Mouse (Mus musculus): Measurements from ENCODE around the gene Cmbl.

Cmbl gene

GRCm38 (mm10) chr15:31565184-31565583 lies at the start of gene Cmbl:
Cmbl (plus strand) TSS chr15:31565389.
- no peak for DNase-seq (ENCODE audit: low spot score in 2 of 2)

- DNase-seq (ENCODE audit: low spot score in 2 of 2): no peak
Observed at GRCm38 (mm10) chr15:31517186-31517585, 48.0 kb upstream of the Cmbl start.

- no peak for DNase-seq (ENCODE audit: low spot score in 2 of 2)
Observed at GRCm38 (mm10) chr15:31518371-31518770, 46.8 kb upstream of the Cmbl start.

- DNase-seq (ENCODE audit: low spot score in 2 of 2): no peak
Observed at GRCm38 (mm10) chr15:31519000-31519399, 46.2 kb upstream of the Cmbl start.

GRCm38 (mm10) chr15:31526463-31526862 lies 38.7 kb upstream of the Cmbl start:
- DNase-seq (ENCODE audit: low spot score in 2 of 2): no peak

- no peak for DNase-seq (ENCODE audit: low spot score in 2 of 2)
Observed at GRCm38 (mm10) chr15:31528477-31528876, 36.7 kb upstream of the Cmbl start.

GRCm38 (mm10) chr15:31529103-31529502 lies 36.1 kb upstream of the Cmbl start:
- DNase-seq (ENCODE audit: low spot score in 2 of 2): no peak

GRCm38 (mm10) chr15:31529811-31530658 lies 35.2 kb upstream of the Cmbl start:
- peak; percentile 35 to 51 for DNase-seq (ENCODE audit: low spot score in 2 of 2)

- DNase-seq (ENCODE audit: low spot score in 2 of 2): peak; percentile 89 to 93
Observed at GRCm38 (mm10) chr15:31530659-31531445, 34.3 kb upstream of the Cmbl start, which contains the start of gene March6. March6 (minus strand) TSS chr15:31531053.

GRCm38 (mm10) chr15:31531446-31532330 lies 33.5 kb upstream of the Cmbl start:
- no peak for DNase-seq (ENCODE audit: low spot score in 2 of 2)

GRCm38 (mm10) chr15:31532331-31533021 lies 32.7 kb upstream of the Cmbl start:
- no peak for DNase-seq (ENCODE audit: low spot score in 2 of 2)

- no peak for DNase-seq (ENCODE audit: low spot score in 2 of 2)
Observed at GRCm38 (mm10) chr15:31533529-31533928, 31.7 kb upstream of the Cmbl start.

GRCm38 (mm10) chr15:31534421-31535258 lies 30.5 kb upstream of the Cmbl start:
- no peak for DNase-seq (ENCODE audit: low spot score in 2 of 2)

- DNase-seq (ENCODE audit: low spot score in 2 of 2): no peak
Observed at GRCm38 (mm10) chr15:31535259-31535855, 29.8 kb upstream of the Cmbl start.

- peak; percentile 52 to 75 for DNase-seq (ENCODE audit: low spot score in 2 of 2)
Observed at GRCm38 (mm10) chr15:31536051-31536737, 29.0 kb upstream of the Cmbl start.

- DNase-seq (ENCODE audit: low spot score in 2 of 2): no peak
Observed at GRCm38 (mm10) chr15:31537706-31538105, 27.5 kb upstream of the Cmbl start.

GRCm38 (mm10) chr15:31538346-31538745 lies 26.8 kb upstream of the Cmbl start:
- no peak for DNase-seq (ENCODE audit: low spot score in 2 of 2)

- no peak for DNase-seq (ENCODE audit: low spot score in 2 of 2)
Observed at GRCm38 (mm10) chr15:31539643-31540512, 25.3 kb upstream of the Cmbl start.

Measured in frontal cortex, postnatal 10 days (tissue).